Mouse (Mus musculus) layer of hippocampus, adult 2 months (tissue): Measurements from ENCODE around the gene Zbtb26. TPM values are rescaled to one million over a fixed set of nuclear protein-coding genes. Genes with fewer than 3 reads are reported as not detected.

Source experiments
- DNase-seq, 2 experiments: peaks; one replicate each; pipeline ENCODE4 v3.0.0; 2022; ENCODE audit warnings: low spot score in 2 of 2
- H3K27ac ChIP-seq: fragments of 200-600 bp; 2 replicates; pipeline ENCODE4 v1.8.1; 2022
- H3K4me3 ChIP-seq: fragments of 200-600 bp; 2 replicates; pipeline ENCODE4 v1.8.1; 2022; ENCODE audit warnings: mild to moderate bottlenecking
- CTCF ChIP-seq: fragments of 200-600 bp; conservative IDR thresholded peaks from 2 replicates; pipeline ENCODE4 v1.8.1; 2022; ENCODE audit warnings: antibody characterized with exemption, mild to moderate bottlenecking, moderate library complexity
- long read RNA-seq, 2 experiments: library from polyadenylated mRNA; stranded (forward); transcript quantifications; one replicate each; pipeline ENCODE4 v2.0.0; 2021; ENCODE audit warnings: borderline mapping rate in 2 of 2
- total RNA-seq, 2 experiments: library from RNA; stranded (reverse); gene quantifications; 2 replicates each; pipeline ENCODE4 v1.2.3; 2021

Gene Zbtb26
- total RNA-seq = 10 to 100 TPM in 1 of 2 experiments, 1 to 10 TPM in 1; 9.7 to 11.9 TPM
- long read RNA-seq, experiment 1, full-length matches to known transcripts = 2 of 3 reads
- long read RNA-seq, experiment 1, partial matches to known transcripts = 0 of 3 reads
- long read RNA-seq, experiment 1, other reads (novel, unspliced or antisense) = 1 of 3 reads
- long read RNA-seq, experiment 2, full-length matches to known transcripts = 3 of 5 reads
- long read RNA-seq, experiment 2, partial matches to known transcripts = 0 of 5 reads
- long read RNA-seq, experiment 2, other reads (novel, unspliced or antisense) = 2 of 5 reads

GRCm38 (mm10) chr2:37442611-37443591 is at the start of gene Zbtb26, which contains the start of the genes Zbtb6 and Rabgap1:
Gene Zbtb26 (minus strand): TSS chr2:37443135.
Gene Zbtb6 (minus strand): TSS chr2:37443171.
Gene Rabgap1 (plus strand): TSS chr2:37443279.
- no peak for TF ChIP-seq CTCF
- peak; percentile 95 to 96 for DNase-seq
- peak within 1 kb of the TSS; percentile 92 for H3K27ac ChIP-seq

GRCm38 (mm10) chr2:37488956-37489355 is 46.0 kb upstream of the Zbtb26 start:
- H3K4me3 ChIP-seq = no peak overlapping the region
- TF ChIP-seq CTCF = no peak
- DNase-seq = no peak
- 0 out of 2 replicates have a peak overlapping the region, but pooled peaks have one; percentile 8 for H3K27ac ChIP-seq

More at GRCm38 (mm10) chr2:37442611-37443591, at the start of gene Zbtb26, which contains the start of the genes Zbtb6 and Rabgap1:
- peak within 1 kb of the TSS; percentile 94 for H3K4me3 ChIP-seq

- TF ChIP-seq CTCF = no peak
- H3K4me3 ChIP-seq = no peak overlapping the region
- H3K27ac ChIP-seq = no peak overlapping the region
- no peak for DNase-seq
These were observed 43.5 kb upstream of the Zbtb26 start for GRCm38 (mm10) chr2:37486408-37486807.

GRCm38 (mm10) chr2:37485370-37485769 is 42.4 kb upstream of the Zbtb26 start:
- DNase-seq = peak; percentile 37 to 52
- TF ChIP-seq CTCF = peak; percentile 90
- no peak overlapping the region for H3K4me3 ChIP-seq
- no peak overlapping the region for H3K27ac ChIP-seq

- Histone ChIP-seq H3K27ac (no peak overlapping the region), H3K4me3 (no peak overlapping the region)
- TF ChIP-seq CTCF = no peak
- DNase-seq = no peak
These were observed 41.2 kb upstream of the Zbtb26 start for GRCm38 (mm10) chr2:37484165-37484564.

GRCm38 (mm10) chr2:37480039-37480438 is 37.1 kb upstream of the Zbtb26 start:
- no peak for DNase-seq
- no peak for TF ChIP-seq CTCF
- Histone ChIP-seq H3K4me3 (no peak overlapping the region), H3K27ac (no peak overlapping the region)

- no peak for TF ChIP-seq CTCF
- no peak overlapping the region for H3K27ac ChIP-seq
- H3K4me3 ChIP-seq = no peak overlapping the region
- DNase-seq = no peak
These were observed 36.6 kb upstream of the Zbtb26 start for GRCm38 (mm10) chr2:37479559-37479958.

- Histone ChIP-seq H3K27ac (no peak overlapping the region), H3K4me3 (no peak overlapping the region)
- no peak for DNase-seq
- no peak for TF ChIP-seq CTCF
These were observed 23.3 kb upstream of the Zbtb26 start for GRCm38 (mm10) chr2:37466266-37466665.

GRCm38 (mm10) chr2:37460707-37461106 is 17.8 kb upstream of the Zbtb26 start:
- H3K27ac ChIP-seq = no peak overlapping the region
- no peak overlapping the region for H3K4me3 ChIP-seq
- peak; percentile 47 for TF ChIP-seq CTCF
- DNase-seq = no peak

- Histone ChIP-seq H3K27ac (peak overlapping the region; percentile 89), H3K4me3 (peak overlapping the region; percentile 90)
- no peak for TF ChIP-seq CTCF
- DNase-seq = no peak
These were observed 9.4 kb upstream of the Zbtb26 start for GRCm38 (mm10) chr2:37452376-37452760.

- TF ChIP-seq CTCF = no peak
- H3K4me3 ChIP-seq = peak overlapping the region; percentile 90
- peak; percentile 93 to 94 for DNase-seq
- peak overlapping the region; percentile 89 for H3K27ac ChIP-seq
These were observed 8.9 kb upstream of the Zbtb26 start for GRCm38 (mm10) chr2:37451667-37452375.

- TF ChIP-seq CTCF = no peak
- no peak for DNase-seq
- Histone ChIP-seq H3K4me3 (peak overlapping the region; percentile 57), H3K27ac (peak overlapping the region; percentile 96)
These were observed 11.3 kb downstream of the Zbtb26 start for GRCm38 (mm10) chr2:37431609-37432008.
